Mouse (Mus musculus) midbrain, embryonic 11.5 days (tissue): ENCODE results near the gene Foxb2. TPM values are rescaled to one million over a fixed set of nuclear protein-coding genes. Genes with fewer than 3 reads are reported as not detected.

Source experiments
- ATAC-seq: fragments of 200-750 bp; cut with Nextera tagmentation; 2 replicates; pipeline ENCODE4 v1.8.0; 2017; ENCODE audit warnings: moderate TSS enrichment, moderate library complexity; ENCODE audit not compliant: low FRiP score
- DNase-seq: peaks from one replicate; pipeline ENCODE4 v3.0.0; 2015; ENCODE audit warnings: low spot score; ENCODE audit errors: missing footprints
- H3K27ac ChIP-seq: fragments of 300-500 bp; sonication (generic); 2 replicates; pipeline ENCODE4 v1.5.1; 2014; ENCODE audit warnings: low read depth, low read length
- H3K27me3 ChIP-seq: fragments of 300-500 bp; sonication (generic); 2 replicates; pipeline ENCODE4 v1.6.1; 2014; ENCODE audit warnings: mild to moderate bottlenecking, low read length, moderate library complexity, mixed read lengths; ENCODE audit not compliant: control insufficient read depth, insufficient read depth
- H3K36me3 ChIP-seq: fragments of 300-500 bp; sonication (generic); 2 replicates; pipeline ENCODE4 v1.6.1; 2014; ENCODE audit warnings: mild to moderate bottlenecking, low read length, moderate library complexity, mixed read lengths; ENCODE audit not compliant: control insufficient read depth, insufficient read depth
- H3K4me1 ChIP-seq: fragments of 300-500 bp; sonication (generic); 2 replicates; pipeline ENCODE4 v1.6.1; 2014; ENCODE audit warnings: low read length; ENCODE audit not compliant: control insufficient read depth, insufficient read depth
- H3K4me2 ChIP-seq: fragments of 300-500 bp; sonication (generic); 2 replicates; pipeline ENCODE4 v1.6.1; 2014; ENCODE audit warnings: mild to moderate bottlenecking, moderate library complexity
- H3K4me3 ChIP-seq: fragments of 300-500 bp; sonication (generic); 2 replicates; pipeline ENCODE4 v1.5.1; 2014; ENCODE audit warnings: low read depth, low read length
- H3K9ac ChIP-seq: fragments of 300-500 bp; sonication (generic); 2 replicates; pipeline ENCODE4 v1.6.1; 2014; ENCODE audit warnings: low read length
- H3K9me3 ChIP-seq: fragments of 300-500 bp; sonication (generic); 2 replicates; pipeline ENCODE4 v1.6.1; 2016; ENCODE audit warnings: low read length; ENCODE audit not compliant: control insufficient read depth
- WGBS: fragments of 180-500 bp; shearing (Covaris S2); extraction: QIAGEN DNeasy Blood & Tissue Kit; methylation state at CpG from one replicate; pipeline ENCODE4 v1.1.7; 2014; 5-methylcytosine and 5-hydroxymethylcytosine counted together
- polyA plus RNA-seq: library from polyadenylated mRNA; unstranded; fragments of >200 nt; fragmentation: Nextera tagmentation; extraction: Ambion mirVana; gene quantifications from 2 replicates; pipeline ENCODE4 v1.2.1, GENCODE M21; 2014

Foxb2 gene
- polyA plus RNA-seq = 0.20 and 0.46 TPM in 2 replicates

DNA sequence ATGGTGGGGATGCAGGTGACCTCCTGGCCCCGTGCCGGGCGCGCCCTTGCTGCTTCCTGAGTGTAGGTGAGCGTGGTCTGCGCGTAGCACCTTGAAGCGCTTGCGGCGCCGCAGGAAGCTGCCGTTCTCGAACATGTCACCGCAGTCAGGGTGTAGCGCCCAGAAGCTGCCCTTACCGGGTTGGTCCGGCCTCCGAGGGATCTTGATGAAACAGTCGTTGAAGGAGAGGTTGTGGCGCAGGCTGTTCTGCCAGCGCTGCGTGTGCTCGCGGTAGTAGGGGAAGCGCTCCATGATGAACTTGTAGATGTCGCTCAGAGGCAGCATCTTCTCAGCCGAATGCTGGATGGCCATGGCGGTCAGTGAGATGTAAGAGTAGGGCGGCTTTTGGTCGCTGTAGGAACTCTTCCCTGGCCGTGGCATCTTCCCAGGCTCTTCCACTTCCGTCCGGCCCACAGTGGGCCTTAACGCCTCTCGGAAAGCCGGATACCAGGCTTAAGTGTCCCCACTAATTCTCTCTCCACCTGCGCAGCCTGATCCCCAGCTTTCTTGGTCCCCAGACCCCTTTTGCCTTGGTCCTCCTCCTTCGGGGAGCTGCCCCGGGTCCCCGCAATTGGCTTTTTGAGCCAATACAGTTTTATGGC, at the start of gene Foxb2:
TSS of gene Foxb2 (minus strand) at position 585 of the 641 bp plus-strand sequence.
- H3K27me3 ChIP-seq = peaks cover 99% of the 10 kb centered on the region
- no peaks in the 10 kb centered on the region for H3K9me3 ChIP-seq
- WGBS = under 1% methylated on average over 40 of the region's 40 CpGs
- peak within 1 kb of the TSS; percentile 42 for H3K4me3 ChIP-seq
- no peak within 1 kb of the TSS for H3K27ac ChIP-seq
- H3K9ac ChIP-seq = peak within 1 kb of the TSS; percentile 57
- DNase-seq (peak; percentile 97), ATAC-seq (no peak)
- H3K36me3 ChIP-seq = no peaks in the 10 kb centered on the region
- H3K4me1 ChIP-seq = peaks cover 27% of the 10 kb centered on the region
- peak within 1 kb of the TSS; percentile 74 for H3K4me2 ChIP-seq

DNA sequence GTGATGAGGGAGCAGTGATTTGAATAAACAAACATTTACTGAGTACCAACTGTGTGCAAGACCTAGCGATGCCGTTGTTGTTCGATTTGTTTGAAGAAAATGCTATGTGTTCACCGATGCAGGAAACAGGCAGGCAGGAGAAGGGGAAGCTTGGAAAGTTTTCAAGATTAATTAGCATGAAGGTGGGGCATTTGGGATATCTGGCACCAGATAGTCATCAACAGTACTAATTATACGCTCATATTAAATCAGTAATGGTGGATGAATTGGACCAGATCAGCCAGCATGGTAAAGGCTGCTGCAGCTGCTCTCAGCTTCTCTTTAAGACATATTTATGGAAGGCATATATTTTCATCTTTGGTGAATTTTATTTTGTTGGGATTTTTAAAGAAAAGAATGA, 37.9 kb upstream of the Foxb2 start:
- ATAC-seq (no peak), DNase-seq (no peak)
- H3K4me1 ChIP-seq = no peaks in the 10 kb centered on the region
- H3K4me3 ChIP-seq = no peak overlapping the region
- no peaks in the 10 kb centered on the region for H3K9me3 ChIP-seq
- no peak overlapping the region for H3K4me2 ChIP-seq
- 88% methylated on average over 5 of the region's 5 CpGs for WGBS
- no peak overlapping the region for H3K9ac ChIP-seq
- H3K36me3 ChIP-seq = no peaks in the 10 kb centered on the region
- no peak overlapping the region for H3K27ac ChIP-seq
- H3K27me3 ChIP-seq = no peaks in the 10 kb centered on the region

DNA sequence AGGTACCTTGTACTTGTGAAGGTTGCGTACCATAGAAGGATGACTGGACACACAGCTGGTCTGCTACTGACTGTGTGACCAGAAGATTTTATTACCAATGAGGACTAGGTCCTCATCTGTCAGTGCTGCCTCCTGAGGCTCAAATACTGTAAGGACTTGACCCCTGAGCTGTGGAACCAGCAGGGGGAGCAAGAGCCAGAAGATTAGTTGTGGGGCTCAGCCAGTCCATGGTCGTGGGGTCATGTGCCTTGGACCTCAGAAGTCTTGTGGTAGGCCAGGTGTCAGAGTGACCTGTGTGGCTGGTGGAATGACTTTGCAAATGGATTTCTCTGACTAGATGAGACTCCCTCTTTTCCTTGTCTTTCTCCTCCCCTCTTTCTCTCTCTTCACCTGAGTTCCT, 29.5 kb upstream of the Foxb2 start:
- DNase-seq = no peak

DNA sequence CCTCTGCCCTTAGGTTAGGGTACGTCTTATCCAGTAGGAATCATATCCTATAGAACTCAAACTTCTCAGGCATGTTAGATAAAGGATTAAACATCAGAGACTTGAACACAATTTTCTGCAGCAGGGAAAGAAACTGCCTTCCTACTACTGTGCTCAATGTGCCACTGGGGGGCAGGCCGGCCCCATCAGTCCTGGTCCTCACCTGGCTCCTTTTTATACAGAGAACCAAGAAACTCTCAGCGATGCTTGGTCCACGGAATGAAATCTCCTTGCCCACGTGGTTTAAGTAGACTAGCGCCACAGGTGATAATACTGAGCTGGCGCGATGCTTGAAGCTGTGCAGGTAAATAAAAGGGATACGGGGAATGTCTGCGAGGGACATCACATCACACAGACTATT, 26.1 kb upstream of the Foxb2 start:
- Histone ChIP-seq H3K36me3 (no peaks in the 10 kb centered on the region), H3K9me3 (no peaks in the 10 kb centered on the region), H3K27me3 (no peaks in the 10 kb centered on the region), H3K27ac (no peak overlapping the region), H3K4me2 (no peak overlapping the region), H3K4me1 (no peaks in the 10 kb centered on the region), H3K9ac (no peak overlapping the region), H3K4me3 (no peak overlapping the region)
- WGBS = 57% methylated on average over 10 of the region's 10 CpGs
- ATAC-seq (no peak), DNase-seq (no peak)

More for the DNA sequence above, 29.5 kb upstream of the Foxb2 start:
- Histone ChIP-seq H3K4me3 (no peak overlapping the region), H3K36me3 (no peaks in the 10 kb centered on the region), H3K27ac (no peak overlapping the region), H3K9ac (no peak overlapping the region), H3K27me3 (no peaks in the 10 kb centered on the region), H3K9me3 (no peaks in the 10 kb centered on the region), H3K4me1 (no peaks in the 10 kb centered on the region), H3K4me2 (no peak overlapping the region)
- no peak for ATAC-seq
- 79% methylated on average over 2 of the region's 2 CpGs for WGBS

DNA sequence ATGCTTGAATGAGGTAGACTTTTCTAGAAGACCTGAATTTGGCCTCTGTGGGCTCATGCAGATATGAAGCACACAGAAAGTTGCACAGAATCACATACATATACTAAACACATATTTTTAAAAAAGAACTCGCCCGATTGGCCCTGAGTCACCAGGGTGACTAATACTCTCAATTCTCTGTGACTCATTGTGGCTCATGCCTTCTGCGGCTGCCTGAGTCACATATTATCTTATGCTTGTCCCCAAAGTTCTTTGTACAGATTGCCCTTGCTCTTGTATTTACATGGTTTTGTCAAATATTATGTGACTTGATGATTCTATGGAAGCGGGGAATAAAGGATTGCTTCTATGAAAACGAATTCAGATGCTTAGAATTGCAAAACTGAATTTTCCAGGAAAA, 25.0 kb upstream of the Foxb2 start:
- ATAC-seq (no peak), DNase-seq (no peak)
- 84% methylated on average over 5 of the region's 5 CpGs for WGBS

DNA sequence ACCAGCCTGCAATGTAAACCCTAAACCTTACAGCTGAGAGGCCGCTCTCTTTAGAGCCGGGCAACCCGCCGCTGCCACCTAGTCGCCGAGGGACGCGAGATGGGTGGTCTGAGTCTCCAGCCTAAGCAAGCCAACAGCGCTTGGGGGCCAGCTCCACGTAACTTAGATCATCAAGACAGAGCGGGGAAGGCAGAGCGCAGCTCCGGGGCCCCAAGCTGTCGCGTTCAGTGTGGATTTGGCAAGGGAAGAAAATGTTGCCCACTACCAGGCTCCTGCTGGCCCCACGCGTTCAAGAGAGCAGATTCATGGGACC, 2.8 kb upstream of the Foxb2 start:
- Histone ChIP-seq H3K27me3 (peaks cover 83% of the 10 kb centered on the region), H3K9ac (no peak overlapping the region), H3K4me2 (peak overlapping the region; percentile 39), H3K27ac (no peak overlapping the region), H3K4me1 (peaks cover 24% of the 10 kb centered on the region), H3K4me3 (peak overlapping the region; percentile 11), H3K36me3 (no peaks in the 10 kb centered on the region), H3K9me3 (no peaks in the 10 kb centered on the region)
- no peak for DNase-seq
- ATAC-seq = peak; percentile 29
- WGBS = under 1% methylated on average over 17 of the region's 17 CpGs

More for the DNA sequence above, 25.0 kb upstream of the Foxb2 start:
- Histone ChIP-seq H3K36me3 (no peaks in the 10 kb centered on the region), H3K4me3 (no peak overlapping the region), H3K27me3 (no peaks in the 10 kb centered on the region), H3K9ac (no peak overlapping the region), H3K9me3 (no peaks in the 10 kb centered on the region), H3K4me1 (no peaks in the 10 kb centered on the region), H3K27ac (no peak overlapping the region), H3K4me2 (no peak overlapping the region)

DNA sequence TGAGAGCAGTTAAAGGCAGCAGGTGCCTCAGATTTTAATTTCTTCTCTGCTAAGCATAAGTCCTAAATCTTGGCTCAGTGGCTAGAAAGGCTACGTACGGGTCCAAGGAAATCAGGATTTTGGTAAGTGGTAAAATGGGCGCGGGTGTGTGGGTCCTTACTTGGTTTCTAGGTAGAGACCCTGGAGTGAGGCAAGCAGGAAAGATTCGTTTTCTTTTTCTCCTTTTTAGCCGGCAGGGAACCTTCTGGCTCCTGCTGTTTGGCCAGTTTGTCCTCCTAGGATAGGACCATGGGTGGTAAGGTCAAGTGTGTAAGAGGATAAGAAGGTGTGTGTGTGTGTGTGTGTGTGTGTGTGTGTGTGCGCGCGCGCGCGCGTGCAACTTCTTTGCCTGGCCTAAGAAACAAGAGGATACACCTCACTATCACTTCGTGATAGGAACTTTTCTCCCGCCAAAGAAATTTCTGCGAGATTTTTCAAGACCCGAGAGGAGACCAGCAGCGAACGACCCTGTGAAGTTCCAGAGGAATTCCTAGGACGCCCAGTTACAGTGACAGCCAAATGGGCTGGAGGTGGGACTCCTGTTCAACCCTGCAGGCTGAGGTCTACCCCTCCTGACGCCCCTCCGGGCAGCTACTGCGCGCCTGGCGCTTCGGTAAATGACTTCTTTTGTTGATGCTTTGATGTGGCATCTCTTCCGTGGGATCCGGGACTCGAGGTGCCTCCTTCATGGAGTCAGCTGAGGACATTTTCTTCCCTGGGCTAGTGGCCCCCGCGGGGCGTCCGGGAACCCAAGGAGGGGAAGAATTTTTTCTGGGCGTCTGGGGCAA, 2.2 kb upstream of the Foxb2 start:
- Histone ChIP-seq H3K4me2 (peak overlapping the region; percentile 39), H3K4me3 (peak overlapping the region; percentile 11), H3K9me3 (no peaks in the 10 kb centered on the region), H3K27me3 (peaks cover 89% of the 10 kb centered on the region), H3K36me3 (no peaks in the 10 kb centered on the region), H3K27ac (no peak overlapping the region), H3K9ac (no peak overlapping the region), H3K4me1 (peaks cover 27% of the 10 kb centered on the region)
- DNase-seq (peak; percentile 96), ATAC-seq (no peak)
- WGBS = under 1% methylated on average over 34 of the region's 34 CpGs

DNA sequence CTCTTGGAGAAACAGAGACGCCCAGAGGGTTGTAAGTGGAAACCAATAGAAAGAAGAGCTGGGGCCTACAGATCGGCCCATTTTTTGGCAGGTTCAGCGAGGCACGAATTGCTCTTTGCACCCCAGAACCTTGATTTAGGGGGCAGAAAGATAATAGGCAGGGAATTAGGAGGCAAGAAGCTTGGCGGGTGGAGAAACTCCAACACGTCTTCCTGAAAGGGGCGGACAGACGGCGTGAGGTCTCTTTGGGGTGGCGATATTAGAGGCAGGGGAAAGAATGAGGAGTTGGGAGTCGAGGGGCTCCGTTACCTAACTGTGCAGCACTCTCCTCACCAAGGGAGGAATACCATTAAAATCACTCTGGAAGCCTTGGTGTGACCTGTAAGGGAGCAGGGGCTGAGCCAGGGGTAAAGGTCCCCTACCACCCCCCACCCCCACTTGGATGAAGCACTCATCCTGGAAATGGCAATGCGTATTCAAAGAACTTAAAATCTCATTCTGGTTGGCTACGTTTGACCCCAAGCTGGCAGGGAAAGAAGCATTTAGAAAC, 1.5 kb upstream of the Foxb2 start:
- WGBS = 2% methylated on average over 14 of the region's 14 CpGs
- Histone ChIP-seq H3K4me1 (peaks cover 27% of the 10 kb centered on the region), H3K4me2 (no peak overlapping the region; the same call in 1 of the 2 replicates)

More for the DNA sequence above, 1.5 kb upstream of the Foxb2 start:
- Histone ChIP-seq H3K27ac (no peak overlapping the region), H3K9me3 (no peaks in the 10 kb centered on the region), H3K36me3 (no peaks in the 10 kb centered on the region), H3K4me3 (peak overlapping the region; percentile 42; the same call in 1 of the 2 replicates), H3K27me3 (peaks cover 93% of the 10 kb centered on the region), H3K9ac (no peak overlapping the region)
- DNase-seq (peak; percentile 95), ATAC-seq (no peak)
